Mouse (Mus musculus): Measurements from ENCODE around the gene Pknox2. TPM values are rescaled to one million over a fixed set of nuclear protein-coding genes. Genes with fewer than 3 reads are reported as not detected.

The Pknox2 gene
- polyA plus RNA-seq, 1 experiment from 2014 or later, result 0.18 TPM

DNA sequence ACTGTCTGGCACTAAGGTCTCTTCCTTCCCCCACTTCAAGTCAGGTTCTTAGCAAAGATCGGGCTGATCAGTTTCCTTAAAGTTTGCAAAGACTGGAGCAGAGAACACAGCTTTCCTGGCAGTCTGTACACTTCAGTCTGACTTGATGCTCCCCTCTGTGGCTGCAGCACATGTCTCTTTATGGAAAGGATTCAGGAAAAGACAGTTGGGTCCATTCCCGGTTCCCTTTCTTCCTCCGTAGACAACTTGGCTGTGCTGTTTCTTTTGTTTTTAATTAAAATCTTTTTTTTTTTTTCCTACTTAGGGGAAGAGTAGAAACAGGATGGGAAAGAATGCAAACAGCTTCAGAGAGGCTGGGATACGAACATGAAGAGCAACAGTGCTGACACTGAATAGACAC is 205.1 kb downstream of the Pknox2 start:
- no peak for TF ChIP-seq CTCF (IDR thresholded peaks at IDR 0.05; ENCODE audit: low read depth)
- no peak for TF ChIP-seq EP300 (IDR thresholded peaks at IDR 0.05; ENCODE audit: low read depth)
- no peak overlapping the region for H3K4me2 ChIP-seq (ENCODE audit: low read depth, low read length)
- no peak overlapping the region for H3K4me3 ChIP-seq (ENCODE audit: low read depth, low read length)
- no peaks in the 10 kb centered on the region for H3K27me3 ChIP-seq (ENCODE audit: insufficient read depth, low read length)
- H3K9ac ChIP-seq (replicated peaks), result no peak overlapping the region
- H3K36me3 ChIP-seq (replicated peaks; ENCODE audit: insufficient read depth, low read length), result no peaks in the 10 kb centered on the region
- no peaks in the 10 kb centered on the region for H3K4me1 ChIP-seq (ENCODE audit: insufficient read depth)
- ATAC-seq (no peak), DNase-seq (no peak)
- H3K27ac ChIP-seq (ENCODE audit: low read depth), result no peak overlapping the region
- H3K9me3 ChIP-seq (ENCODE audit: low read length), result no peaks in the 10 kb centered on the region
- WGBS (ENCODE audit: insufficient replicate concordance), result 65% methylated on average over 4 of the region's 4 CpGs

GRCm38 (mm10) chr9:36941565-36941964 is 205.6 kb downstream of the Pknox2 start:
- Histone ChIP-seq H3K9me3 (ENCODE audit: low read length) (no peaks in the 10 kb centered on the region), H3K4me2 (ENCODE audit: low read depth, low read length) (no peak overlapping the region), H3K4me3 (ENCODE audit: low read depth, low read length) (no peak overlapping the region), H3K9ac (replicated peaks) (no peak overlapping the region), H3K4me1 (ENCODE audit: insufficient read depth) (no peaks in the 10 kb centered on the region), H3K36me3 (replicated peaks; ENCODE audit: insufficient read depth, low read length) (no peaks in the 10 kb centered on the region), H3K27me3 (ENCODE audit: insufficient read depth, low read length) (no peaks in the 10 kb centered on the region), H3K27ac (ENCODE audit: low read depth) (no peak overlapping the region)
- DNase-seq (no peak), ATAC-seq (no peak)
- 24% methylated on average over 5 of the region's 5 CpGs for WGBS (ENCODE audit: insufficient replicate concordance)
- TF ChIP-seq EP300 (IDR thresholded peaks at IDR 0.05; ENCODE audit: low read depth), result no peak
- no peak for TF ChIP-seq CTCF (IDR thresholded peaks at IDR 0.05; ENCODE audit: low read depth)

GRCm38 (mm10) chr9:36938601-36939078 is 208.6 kb downstream of the Pknox2 start:
- ATAC-seq (no peak), DNase-seq (no peak)
- H3K27me3 ChIP-seq (ENCODE audit: insufficient read depth, low read length), result no peaks in the 10 kb centered on the region

DNA sequence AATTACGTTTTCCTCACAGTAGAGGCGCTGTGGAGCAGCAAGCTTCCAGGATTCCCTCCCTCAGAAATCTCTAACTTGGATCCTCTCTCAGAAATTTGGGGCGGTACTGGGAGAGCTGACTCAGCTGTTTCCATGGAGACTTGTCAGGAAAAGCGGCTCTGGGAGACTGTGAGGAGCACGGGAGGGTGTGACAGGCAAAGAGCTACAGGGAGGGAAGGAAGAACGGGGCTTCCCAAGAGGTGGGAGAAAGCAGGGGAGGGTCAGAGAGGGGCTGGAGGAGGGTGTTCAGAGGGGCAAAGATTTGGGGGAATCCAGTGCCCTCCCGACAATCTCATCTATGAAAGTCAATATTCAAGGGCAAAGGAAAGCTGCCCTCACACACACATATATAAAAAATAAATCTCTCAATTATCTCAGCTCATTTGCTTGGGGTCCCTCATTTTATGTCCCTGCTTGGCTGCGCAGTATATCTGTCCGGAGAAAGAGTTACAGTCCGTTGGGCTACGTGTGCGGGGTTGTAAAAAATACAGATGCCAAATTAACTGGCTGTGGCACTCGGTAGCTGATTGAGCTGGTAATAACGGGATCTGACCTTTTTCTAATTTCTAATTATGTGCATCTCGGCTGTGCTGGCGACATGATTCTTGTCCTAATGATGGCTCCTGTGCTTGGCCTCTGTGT is 213.3 kb downstream of the Pknox2 start:
- Histone ChIP-seq H3K9ac (replicated peaks) (no peak overlapping the region), H3K4me2 (ENCODE audit: low read depth, low read length) (no peak overlapping the region), H3K27me3 (ENCODE audit: insufficient read depth, low read length) (no peaks in the 10 kb centered on the region), H3K36me3 (replicated peaks; ENCODE audit: insufficient read depth, low read length) (no peaks in the 10 kb centered on the region), H3K27ac (ENCODE audit: low read depth) (no peak overlapping the region), H3K4me3 (ENCODE audit: low read depth, low read length) (no peak overlapping the region), H3K4me1 (ENCODE audit: insufficient read depth) (no peaks in the 10 kb centered on the region), H3K9me3 (ENCODE audit: low read length) (no peaks in the 10 kb centered on the region)
- ATAC-seq (no peak), DNase-seq (peak; percentile 34)
- TF ChIP-seq CTCF (IDR thresholded peaks at IDR 0.05; ENCODE audit: low read depth) (peak; percentile 52), EP300 (IDR thresholded peaks at IDR 0.05; ENCODE audit: low read depth) (no peak)
- 46% methylated on average over 16 of the region's 16 CpGs for WGBS (ENCODE audit: insufficient replicate concordance)

More at GRCm38 (mm10) chr9:36938601-36939078, 208.6 kb downstream of the Pknox2 start:
- WGBS (ENCODE audit: insufficient replicate concordance), result 69% methylated on average over 8 of the region's 8 CpGs
- no peak overlapping the region for H3K9ac ChIP-seq (replicated peaks)
- no peaks in the 10 kb centered on the region for H3K4me1 ChIP-seq (ENCODE audit: insufficient read depth)
- H3K27ac ChIP-seq (ENCODE audit: low read depth), result no peak overlapping the region
- H3K4me3 ChIP-seq (ENCODE audit: low read depth, low read length), result no peak overlapping the region
- H3K4me2 ChIP-seq (ENCODE audit: low read depth, low read length), result no peak overlapping the region
- no peaks in the 10 kb centered on the region for H3K9me3 ChIP-seq (ENCODE audit: low read length)
- TF ChIP-seq CTCF (IDR thresholded peaks at IDR 0.05; ENCODE audit: low read depth), result no peak
- TF ChIP-seq EP300 (IDR thresholded peaks at IDR 0.05; ENCODE audit: low read depth), result no peak
- no peaks in the 10 kb centered on the region for H3K36me3 ChIP-seq (replicated peaks; ENCODE audit: insufficient read depth, low read length)

DNA sequence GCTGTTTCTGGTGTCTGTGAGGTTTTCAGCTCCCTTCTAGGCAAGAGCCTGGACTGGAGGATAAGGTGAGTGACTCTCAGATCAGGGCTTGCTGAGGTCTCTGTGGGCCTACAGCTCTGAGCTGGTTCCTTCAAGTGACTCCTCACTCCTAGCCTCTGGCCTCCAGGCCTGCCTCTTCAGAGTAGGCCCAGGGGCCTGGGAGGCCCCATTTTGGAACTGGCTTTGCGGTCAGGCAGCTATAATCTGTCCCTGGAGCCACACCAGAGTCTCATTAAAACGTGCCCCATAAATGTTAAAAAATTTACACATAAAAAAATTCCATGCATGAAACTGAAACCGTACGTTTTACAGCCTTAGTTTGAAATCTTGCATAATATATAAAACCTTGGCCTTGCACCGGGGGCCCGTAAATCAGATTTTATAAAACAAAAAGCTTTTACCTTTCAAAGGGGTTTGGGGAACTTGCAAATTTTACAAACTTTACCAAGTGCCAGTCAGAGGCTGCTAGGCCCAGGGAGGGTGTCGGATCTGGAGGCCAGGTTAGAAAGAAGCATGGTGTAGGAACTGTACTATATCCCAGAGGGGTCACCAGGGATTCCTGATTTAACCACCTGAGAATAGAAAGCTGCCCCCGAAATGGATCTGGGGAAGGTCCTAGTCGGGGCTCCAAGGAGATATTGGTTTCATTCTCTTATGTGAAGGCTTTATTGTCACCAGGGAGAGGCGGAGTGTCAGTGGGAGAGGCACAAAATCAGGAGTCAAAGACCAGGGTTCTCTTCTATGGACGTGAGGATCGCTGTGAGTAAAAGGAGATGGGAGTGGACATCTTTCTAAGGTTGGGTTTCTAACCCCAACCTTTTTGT is 214.0 kb downstream of the Pknox2 start:
- TF ChIP-seq CTCF (IDR thresholded peaks at IDR 0.05; ENCODE audit: low read depth) (no peak), EP300 (IDR thresholded peaks at IDR 0.05; ENCODE audit: low read depth) (no peak)
- Histone ChIP-seq H3K9ac (replicated peaks) (no peak overlapping the region), H3K4me3 (ENCODE audit: low read depth, low read length) (no peak overlapping the region), H3K36me3 (replicated peaks; ENCODE audit: insufficient read depth, low read length) (no peaks in the 10 kb centered on the region), H3K9me3 (ENCODE audit: low read length) (no peaks in the 10 kb centered on the region), H3K4me1 (ENCODE audit: insufficient read depth) (no peaks in the 10 kb centered on the region), H3K27me3 (ENCODE audit: insufficient read depth, low read length) (no peaks in the 10 kb centered on the region), H3K27ac (ENCODE audit: low read depth) (no peak overlapping the region), H3K4me2 (ENCODE audit: low read depth, low read length) (no peak overlapping the region)
- 63% methylated on average over 12 of the region's 12 CpGs for WGBS (ENCODE audit: insufficient replicate concordance)
- DNase-seq (no peak), ATAC-seq (no peak)

GRCm38 (mm10) chr9:36931657-36932056 is 215.6 kb downstream of the Pknox2 start:
- TF ChIP-seq EP300 (IDR thresholded peaks at IDR 0.05; ENCODE audit: low read depth) (no peak), CTCF (IDR thresholded peaks at IDR 0.05; ENCODE audit: low read depth) (no peak)
- WGBS (ENCODE audit: insufficient replicate concordance), result 53% methylated on average over 4 of the region's 4 CpGs
- Histone ChIP-seq H3K9me3 (ENCODE audit: low read length) (no peaks in the 10 kb centered on the region), H3K9ac (replicated peaks) (no peak overlapping the region), H3K36me3 (replicated peaks; ENCODE audit: insufficient read depth, low read length) (no peaks in the 10 kb centered on the region), H3K27ac (ENCODE audit: low read depth) (no peak overlapping the region), H3K4me1 (ENCODE audit: insufficient read depth) (no peaks in the 10 kb centered on the region), H3K4me3 (ENCODE audit: low read depth, low read length) (no peak overlapping the region), H3K4me2 (ENCODE audit: low read depth, low read length) (no peak overlapping the region), H3K27me3 (ENCODE audit: insufficient read depth, low read length) (no peaks in the 10 kb centered on the region)
- DNase-seq, result no peak
- no peak for ATAC-seq

Measured in liver, postnatal 0 days (tissue).